Mouse (Mus musculus) heart, postnatal 0 days (tissue): Measurements from ENCODE around the gene 1700028P14Rik. TPM values are rescaled to one million over a fixed set of nuclear protein-coding genes. Genes with fewer than 3 reads are reported as not detected.

Source experiments
- ATAC-seq: fragments of 200-750 bp; cut with Nextera tagmentation; 2 replicates; pipeline ENCODE4 v1.8.0; 2017; ENCODE audit warnings: low read depth, moderate number of reproducible peaks, moderate library complexity; ENCODE audit not compliant: insufficient read depth
- DNase-seq: peaks from one replicate; pipeline ENCODE4 v3.0.0-alpha.2; 2016; ENCODE audit warnings: low spot score
- H3K27ac ChIP-seq: fragments of 300-500 bp; sonication (generic); 2 replicates; pipeline ENCODE4 v1.5.1; 2014; ENCODE audit warnings: low read depth, mild to moderate bottlenecking
- H3K27me3 ChIP-seq: fragments of 300-500 bp; sonication (generic); 2 replicates; pipeline ENCODE4 v1.6.1; 2014; ENCODE audit warnings: low read length, mixed read lengths; ENCODE audit not compliant: control insufficient read depth, insufficient read depth
- H3K36me3 ChIP-seq: fragments of 300-500 bp; sonication (generic); replicated peaks from 2 replicates; pipeline ENCODE4 v1.6.1; 2014; ENCODE audit warnings: low read length, mixed read lengths; ENCODE audit not compliant: control insufficient read depth, insufficient read depth
- H3K4me1 ChIP-seq: fragments of 300-500 bp; sonication (generic); 2 replicates; pipeline ENCODE4 v1.6.1; 2014; ENCODE audit warnings: antibody characterized with exemption; ENCODE audit not compliant: control insufficient read depth, insufficient read depth
- H3K4me2 ChIP-seq: fragments of 300-500 bp; sonication (generic); 2 replicates; pipeline ENCODE4 v1.6.1; 2014; ENCODE audit warnings: low read depth, mild to moderate bottlenecking, low read length, moderate library complexity
- H3K4me3 ChIP-seq: fragments of 300-500 bp; sonication (generic); 2 replicates; pipeline ENCODE4 v1.5.1; 2014; ENCODE audit warnings: low read depth, low read length
- H3K9ac ChIP-seq: fragments of 300-500 bp; sonication (generic); replicated peaks from 2 replicates; pipeline ENCODE4 v1.6.1; 2014; ENCODE audit warnings: low read depth, low read length, mixed read lengths
- H3K9me3 ChIP-seq: fragments of 300-500 bp; sonication (generic); replicated peaks from 2 replicates; pipeline ENCODE4 v1.6.1; 2016; ENCODE audit warnings: low read length; ENCODE audit not compliant: control insufficient read depth
- CTCF ChIP-seq: IDR thresholded peaks from 2 replicates; pipeline ENCODE4 v1.5.1; 2016; ENCODE audit warnings: antibody characterized with exemption, control low read depth, low read depth
- EP300 ChIP-seq: IDR thresholded peaks from 2 replicates; pipeline ENCODE4 v1.6.1; 2016; ENCODE audit warnings: antibody characterized with exemption, low read depth
- WGBS: fragments of 180-500 bp; shearing (Covaris S2); extraction: QIAGEN DNeasy Blood & Tissue Kit; methylation state at CpG from one replicate; pipeline ENCODE4 v1.1.7; 2014; 5-methylcytosine and 5-hydroxymethylcytosine counted together
- polyA plus RNA-seq: library from polyadenylated mRNA; unstranded; fragments of >200 nt; fragmentation: Nextera tagmentation; extraction: Ambion mirVana; gene quantifications from 2 replicates; pipeline ENCODE4 v1.2.1, GENCODE M21; 2015
- total RNA-seq: library from RNA; depleted of rRNA; stranded (reverse); fragments of >200 nt; gene quantifications from 2 replicates; pipeline ENCODE4 v1.2.3, GENCODE M21; 2014; ENCODE audit warnings: low replicate concordance

1700028P14Rik gene
- total and polyA plus RNA-seq, 2 experiments from 2014 or later, result not detected

DNA sequence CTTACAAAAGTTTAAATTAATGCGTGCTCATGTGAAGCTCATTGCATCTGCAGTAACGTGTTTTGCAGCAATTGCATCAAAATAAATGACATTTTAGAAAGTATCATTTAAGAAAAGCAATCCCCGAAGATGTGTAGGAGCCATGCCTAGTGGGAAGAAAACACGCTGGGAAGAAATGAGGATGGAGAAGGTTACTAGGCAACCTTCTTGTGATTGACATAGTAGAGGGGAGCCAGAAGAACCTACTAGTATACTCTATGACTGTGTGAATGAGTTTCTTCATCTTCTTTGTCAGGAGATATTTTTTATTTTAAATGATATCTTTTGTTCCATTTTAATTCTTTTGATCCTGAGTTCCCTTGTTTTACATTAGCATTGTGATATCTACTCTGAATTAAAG is 5.7 kb upstream of the 1700028P14Rik start:
- Histone ChIP-seq H3K36me3 (no peaks in the 10 kb centered on the region), H3K9me3 (no peaks in the 10 kb centered on the region), H3K4me2 (no peak overlapping the region), H3K4me1 (no peaks in the 10 kb centered on the region; the same call in 1 of the 2 replicates), H3K27me3 (no peaks in the 10 kb centered on the region), H3K27ac (no peak overlapping the region), H3K4me3 (no peak overlapping the region), H3K9ac (no peak overlapping the region)
- DNase-seq (no peak), ATAC-seq (no peak)
- TF ChIP-seq CTCF (no peak), EP300 (no peak)
- 77% methylated on average over 4 of the region's 4 CpGs for WGBS

DNA sequence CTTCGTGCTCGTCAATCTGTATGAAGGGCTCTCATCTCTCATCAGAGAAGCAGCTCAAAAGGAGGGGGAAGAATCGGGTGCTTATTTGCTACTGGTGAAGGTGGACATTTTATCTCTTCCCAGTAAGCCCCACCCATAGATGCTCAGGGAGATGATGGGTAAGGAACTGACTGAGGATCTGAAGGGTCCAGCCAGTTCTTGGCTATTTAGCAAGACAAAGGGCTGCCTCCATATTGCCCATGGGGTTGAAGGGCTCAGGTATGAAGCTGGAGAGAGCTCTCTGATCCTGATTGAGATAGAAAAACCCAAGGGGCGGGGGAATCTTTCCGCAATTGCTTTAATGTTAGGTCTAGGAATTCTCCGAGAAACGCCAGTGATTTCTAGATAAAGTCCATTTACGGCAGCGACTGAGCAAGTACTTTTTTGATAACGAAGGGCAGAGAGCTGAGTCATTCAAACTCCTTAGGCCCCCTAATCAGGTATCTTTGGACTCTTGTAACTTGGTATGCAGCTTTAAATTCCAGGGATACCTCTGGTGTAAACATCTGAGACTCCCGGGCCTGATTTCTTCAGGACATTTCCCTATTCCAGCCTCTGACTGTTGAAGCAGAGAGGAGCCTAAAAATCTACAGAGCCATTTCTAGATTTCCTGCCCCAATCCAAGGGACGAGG is 4.8 kb upstream of the 1700028P14Rik start:
- Histone ChIP-seq H3K27ac (no peak overlapping the region), H3K4me3 (no peak overlapping the region), H3K9me3 (no peaks in the 10 kb centered on the region), H3K36me3 (no peaks in the 10 kb centered on the region), H3K9ac (no peak overlapping the region), H3K4me2 (no peak overlapping the region), H3K27me3 (no peaks in the 10 kb centered on the region), H3K4me1 (no peaks in the 10 kb centered on the region; the same call in 1 of the 2 replicates)
- ATAC-seq (no peak), DNase-seq (no peak)
- TF ChIP-seq EP300, result no peak
- 27% methylated on average over 12 of the region's 12 CpGs for WGBS

- Histone ChIP-seq H3K27ac (no peak overlapping the region), H3K9me3 (no peaks in the 10 kb centered on the region), H3K4me1 (no peaks in the 10 kb centered on the region; the same call in 1 of the 2 replicates), H3K27me3 (no peaks in the 10 kb centered on the region), H3K9ac (no peak overlapping the region), H3K4me3 (no peak overlapping the region), H3K4me2 (no peak overlapping the region), H3K36me3 (no peaks in the 10 kb centered on the region)
- 88% methylated on average over 5 of the region's 5 CpGs for WGBS
- DNase-seq (no peak), ATAC-seq (no peak)
- TF ChIP-seq EP300 (no peak), CTCF (no peak)
Measured at GRCm38 (mm10) chr19:23653154-23653553, 542 bp upstream of the 1700028P14Rik start.

- H3K4me3 ChIP-seq, result no peak overlapping the region
- no peak for ATAC-seq
- H3K9me3 ChIP-seq, result no peaks in the 10 kb centered on the region
- TF ChIP-seq CTCF, result no peak
- TF ChIP-seq EP300, result no peak
- H3K4me2 ChIP-seq, result no peak overlapping the region
- WGBS, result 88% methylated on average over 7 of the region's 7 CpGs
- no peaks in the 10 kb centered on the region for H3K27me3 ChIP-seq
- no peak for DNase-seq
- no peaks in the 10 kb centered on the region for H3K36me3 ChIP-seq
- H3K27ac ChIP-seq, result no peak overlapping the region
- H3K4me1 ChIP-seq, result no peaks in the 10 kb centered on the region
- H3K9ac ChIP-seq, result no peak overlapping the region
Measured at GRCm38 (mm10) chr19:23647308-23647707, 5.3 kb downstream of the 1700028P14Rik start.

GRCm38 (mm10) chr19:23645347-23645746 is 7.3 kb downstream of the 1700028P14Rik start:
- H3K9me3 ChIP-seq, result no peaks in the 10 kb centered on the region
- no peak overlapping the region for H3K9ac ChIP-seq
- H3K27ac ChIP-seq, result no peak overlapping the region
- no peak overlapping the region for H3K4me2 ChIP-seq
- ATAC-seq, result no peak
- no peak for DNase-seq
- TF ChIP-seq EP300, result no peak
- TF ChIP-seq CTCF, result no peak
- H3K27me3 ChIP-seq, result no peaks in the 10 kb centered on the region
- H3K4me1 ChIP-seq, result no peaks in the 10 kb centered on the region
- 72% methylated on average over 7 of the region's 7 CpGs for WGBS
- H3K4me3 ChIP-seq, result no peak overlapping the region
- no peaks in the 10 kb centered on the region for H3K36me3 ChIP-seq

DNA sequence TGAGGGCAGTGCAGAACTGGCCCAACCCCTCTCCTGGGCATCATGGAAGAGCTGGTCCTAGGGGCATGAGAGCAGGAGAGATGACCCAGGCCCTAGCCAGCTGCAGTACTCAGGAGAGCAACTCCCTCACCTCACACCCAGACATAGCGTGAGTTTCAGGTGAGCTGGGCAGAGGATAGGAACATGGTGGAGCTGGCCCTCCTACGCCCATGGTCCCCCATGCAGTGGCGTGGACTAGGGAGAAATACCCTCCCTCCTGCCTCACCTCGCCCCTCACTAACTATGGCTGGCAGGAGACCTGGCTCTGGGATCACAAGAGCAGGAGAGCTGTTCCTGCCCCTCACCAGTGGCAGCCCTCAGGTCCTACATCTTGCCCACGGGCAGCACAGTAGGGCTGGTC is 8.8 kb downstream of the 1700028P14Rik start:
- Histone ChIP-seq H3K27me3 (no peaks in the 10 kb centered on the region), H3K4me2 (no peak overlapping the region), H3K27ac (no peak overlapping the region), H3K4me3 (no peak overlapping the region), H3K9me3 (no peaks in the 10 kb centered on the region), H3K9ac (no peak overlapping the region), H3K36me3 (no peaks in the 10 kb centered on the region), H3K4me1 (no peaks in the 10 kb centered on the region)
- DNase-seq, result no peak
- TF ChIP-seq CTCF (no peak), EP300 (no peak)
- 79% methylated on average over 5 of the region's 5 CpGs for WGBS
- ATAC-seq, result no peak
